Mouse (Mus musculus) E14TG2a.4 (cell line): Measurements from ENCODE around the gene Sh3bp5.

Experiments
- H3K27me3 ChIP-seq: 2 replicates; pipeline ENCODE4 v1.6.1; 2014; ENCODE audit warnings: low read length, control low read depth; ENCODE audit not compliant: insufficient read depth
- H3K36me3 ChIP-seq: 2 replicates; pipeline ENCODE4 v1.6.1; 2014; ENCODE audit warnings: low read length, control low read depth; ENCODE audit not compliant: insufficient read depth
- H3K4me1 ChIP-seq: replicated peaks from 2 replicates; pipeline ENCODE4 v1.6.1; 2014; ENCODE audit warnings: low read depth, low read length, control low read depth
- H3K4me3 ChIP-seq: replicated peaks from 2 replicates; pipeline ENCODE4 v1.5.1; 2014; ENCODE audit warnings: mild to moderate bottlenecking, low read length
- H3K9me3 ChIP-seq: 2 replicates; pipeline ENCODE4 v1.6.1; 2014; ENCODE audit warnings: low read length, control low read depth
- CTCF ChIP-seq: conservative IDR thresholded peaks from 2 replicates; pipeline ENCODE4 v1.5.1; 2014; ENCODE audit warnings: low read length
- NANOG ChIP-seq: IDR thresholded peaks from 2 replicates; pipeline ENCODE4 v1.6.1; 2014; ENCODE audit warnings: borderline replicate concordance, low read length, mixed read lengths
- POU5F1 ChIP-seq: IDR thresholded peaks from 2 replicates; pipeline ENCODE4 v1.6.1; 2014; ENCODE audit warnings: low read length, borderline replicate concordance

Gene Sh3bp5

DNA sequence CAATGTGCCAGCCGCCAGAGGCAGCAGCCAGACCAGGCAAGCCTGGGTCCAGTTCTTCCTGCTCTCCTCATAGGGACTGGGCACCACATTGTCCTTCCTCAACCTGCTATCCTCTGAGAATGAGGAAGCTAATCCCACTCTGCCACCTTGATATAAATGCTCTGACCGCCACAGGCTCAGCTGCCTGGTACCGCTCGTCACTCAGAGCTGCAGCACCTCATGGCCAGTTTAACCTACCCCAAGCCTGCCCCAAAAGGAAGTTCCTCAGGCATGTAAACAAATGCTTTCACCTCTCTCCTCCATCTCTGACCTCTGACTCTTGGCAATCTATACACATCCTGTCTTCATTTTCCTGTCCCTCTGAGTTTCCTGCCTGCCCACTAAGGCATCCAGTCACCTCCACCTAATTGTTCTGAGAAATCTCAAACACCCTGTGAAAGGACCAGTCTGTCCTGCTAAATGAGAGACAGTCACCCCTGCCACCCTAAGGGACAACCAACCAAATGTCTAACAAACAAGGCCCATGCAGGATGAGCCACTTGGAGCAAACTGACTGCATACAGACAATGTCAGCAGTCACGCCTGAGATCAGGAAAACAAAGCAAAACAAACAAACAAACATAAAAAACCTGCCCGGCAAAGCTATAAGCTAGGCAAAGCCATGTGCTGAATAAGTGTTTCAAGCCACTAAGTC is 27.8 kb downstream of the Sh3bp5 start:
- no peaks in the 10 kb centered on the region for H3K9me3 ChIP-seq
- no peaks in the 10 kb centered on the region for H3K36me3 ChIP-seq
- H3K4me3 ChIP-seq: no peak overlapping the region
- no peak for TF ChIP-seq CTCF
- no peak for TF ChIP-seq POU5F1
- TF ChIP-seq NANOG: no peak
- H3K4me1 ChIP-seq: peaks cover 25% of the 10 kb centered on the region
- peaks cover 16% of the 10 kb centered on the region for H3K27me3 ChIP-seq

DNA sequence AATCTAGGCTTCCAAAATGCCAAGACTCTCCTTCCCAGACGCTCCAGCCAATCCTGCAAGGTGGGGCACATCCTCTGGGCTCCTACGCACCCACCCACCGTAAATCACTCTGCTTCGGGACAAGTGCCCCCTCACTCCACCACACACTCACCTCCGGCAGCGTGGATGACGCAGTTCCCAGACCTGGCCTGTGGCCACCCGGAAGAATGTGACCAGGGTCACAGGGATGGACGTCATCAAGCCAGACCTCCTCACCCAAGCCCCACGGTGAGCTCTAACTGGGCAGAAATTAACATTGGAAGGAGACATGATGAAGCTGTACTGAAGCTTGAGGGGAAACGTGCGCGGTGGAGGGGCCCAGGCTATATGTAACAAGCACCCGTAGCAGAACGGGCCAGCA is 28.7 kb downstream of the Sh3bp5 start:
- no peaks in the 10 kb centered on the region for H3K36me3 ChIP-seq
- H3K4me1 ChIP-seq: peaks cover 17% of the 10 kb centered on the region
- H3K9me3 ChIP-seq: no peaks in the 10 kb centered on the region
- H3K27me3 ChIP-seq: peaks cover 22% of the 10 kb centered on the region
- no peak overlapping the region for H3K4me3 ChIP-seq
- TF ChIP-seq NANOG: no peak
- TF ChIP-seq POU5F1: no peak
- TF ChIP-seq CTCF: no peak

DNA sequence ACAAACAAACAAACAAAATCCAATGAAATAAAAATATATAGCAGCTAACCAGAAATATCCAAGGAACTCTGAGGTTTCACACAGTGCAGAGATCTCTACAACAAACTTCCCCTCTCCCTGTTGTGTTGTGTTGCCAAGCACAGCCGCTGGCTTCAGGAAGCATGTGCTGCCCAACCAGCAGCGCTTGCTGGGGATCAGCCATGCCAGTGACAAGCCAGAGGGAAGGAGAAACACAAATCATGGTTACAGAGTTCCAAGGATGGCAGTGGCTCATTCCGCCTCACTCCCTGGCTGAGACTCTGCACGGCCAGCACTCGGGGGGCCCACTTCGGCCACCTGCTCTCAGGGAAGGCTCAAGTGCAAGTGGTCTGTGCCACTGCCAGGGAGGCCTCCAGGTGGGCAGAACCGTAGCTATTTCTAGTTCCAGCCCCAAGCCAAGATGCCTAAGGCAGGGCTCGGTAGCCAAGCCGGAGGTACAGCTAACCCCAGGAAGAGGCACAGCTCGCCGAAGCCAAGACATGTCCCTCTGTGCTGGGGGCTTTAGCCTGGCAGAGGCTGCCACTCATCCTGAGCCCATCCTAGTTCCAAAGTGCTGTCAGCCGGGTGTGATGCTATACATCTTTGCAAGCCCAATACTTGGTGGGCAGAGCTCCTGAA is 29.6 kb downstream of the Sh3bp5 start:
- H3K36me3 ChIP-seq: no peaks in the 10 kb centered on the region
- H3K4me3 ChIP-seq: no peak overlapping the region
- peaks cover 17% of the 10 kb centered on the region for H3K27me3 ChIP-seq
- no peaks in the 10 kb centered on the region for H3K9me3 ChIP-seq
- TF ChIP-seq NANOG: no peak
- TF ChIP-seq POU5F1: no peak
- TF ChIP-seq CTCF: no peak
- H3K4me1 ChIP-seq: peaks cover 13% of the 10 kb centered on the region

DNA sequence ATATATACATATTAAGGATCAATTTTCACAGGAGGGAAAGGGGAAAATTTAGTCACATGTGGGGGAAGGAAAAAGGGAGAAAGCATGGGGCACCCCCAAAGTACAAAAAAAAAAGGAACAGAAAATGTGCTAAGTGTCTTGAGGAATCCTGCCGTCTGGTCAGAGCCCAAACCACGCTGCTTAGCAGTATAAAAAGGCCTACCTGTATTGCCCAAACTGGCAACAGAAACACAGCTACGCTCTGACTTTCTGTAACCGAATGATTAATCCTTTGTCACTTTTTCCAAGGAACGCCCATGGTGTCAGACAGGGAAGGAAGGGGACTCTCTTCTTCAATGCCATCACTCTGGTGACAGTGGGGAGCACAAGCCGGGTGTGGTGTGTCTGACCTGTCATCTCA is 30.2 kb downstream of the Sh3bp5 start:
- H3K4me3 ChIP-seq: no peak overlapping the region
- H3K9me3 ChIP-seq: no peaks in the 10 kb centered on the region
- peaks cover 13% of the 10 kb centered on the region for H3K4me1 ChIP-seq
- TF ChIP-seq CTCF: no peak
- TF ChIP-seq NANOG: no peak
- TF ChIP-seq POU5F1: no peak
- no peaks in the 10 kb centered on the region for H3K36me3 ChIP-seq
- H3K27me3 ChIP-seq: peaks cover 11% of the 10 kb centered on the region

DNA sequence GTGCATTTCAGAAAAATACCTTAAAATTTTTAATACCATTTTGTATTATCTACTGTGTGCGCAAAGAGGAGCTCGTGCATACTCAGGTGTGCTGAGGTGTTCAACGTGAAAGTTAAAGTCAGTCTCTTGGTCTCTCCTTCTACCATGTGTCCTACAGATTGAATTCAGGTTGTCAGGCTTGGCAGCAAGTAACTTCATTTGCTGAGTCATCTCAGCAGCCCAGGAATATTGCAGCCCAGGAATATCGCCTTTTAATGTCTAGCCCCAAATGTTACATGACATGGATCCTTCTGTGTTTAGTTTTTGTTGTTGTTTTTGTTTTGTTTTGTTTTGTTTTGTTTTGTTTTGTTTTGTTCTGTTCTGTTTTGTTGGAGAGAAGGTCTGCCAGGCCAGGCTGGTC is 31.2 kb downstream of the Sh3bp5 start:
- no peaks in the 10 kb centered on the region for H3K9me3 ChIP-seq
- no peak overlapping the region for H3K4me3 ChIP-seq
- no peak for TF ChIP-seq NANOG
- TF ChIP-seq CTCF: no peak
- TF ChIP-seq POU5F1: no peak
- H3K36me3 ChIP-seq: no peaks in the 10 kb centered on the region
- peaks cover 10% of the 10 kb centered on the region for H3K27me3 ChIP-seq
- peaks cover 13% of the 10 kb centered on the region for H3K4me1 ChIP-seq

DNA sequence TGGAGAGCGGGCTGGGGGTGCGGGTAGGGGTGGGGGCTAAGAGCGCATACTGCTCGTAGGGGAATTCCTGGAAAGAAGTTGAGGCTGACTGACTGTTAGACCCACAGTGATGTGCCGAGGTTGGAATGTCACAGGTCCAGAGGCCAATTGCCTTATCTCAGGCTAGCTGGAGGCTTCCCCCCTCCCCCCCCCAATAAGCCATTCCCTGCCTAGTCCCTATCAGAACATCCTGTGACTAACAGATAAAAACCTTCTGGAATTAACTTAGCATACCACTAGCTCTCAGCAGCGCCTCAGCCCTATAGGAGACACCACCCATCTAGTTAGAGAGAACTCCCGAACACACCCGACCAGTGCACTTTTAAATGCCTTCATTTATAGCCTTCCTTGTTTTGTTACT is 31.9 kb downstream of the Sh3bp5 start:
- 0 out of 2 replicates have a peak overlapping the region, but pooled peaks have one; percentile 4 for H3K4me3 ChIP-seq
- TF ChIP-seq POU5F1 (no peak), NANOG (no peak), CTCF (no peak)
- H3K9me3 ChIP-seq: no peaks in the 10 kb centered on the region
- peaks cover 10% of the 10 kb centered on the region for H3K27me3 ChIP-seq
- H3K36me3 ChIP-seq: no peaks in the 10 kb centered on the region
- H3K4me1 ChIP-seq: peaks cover 16% of the 10 kb centered on the region

DNA sequence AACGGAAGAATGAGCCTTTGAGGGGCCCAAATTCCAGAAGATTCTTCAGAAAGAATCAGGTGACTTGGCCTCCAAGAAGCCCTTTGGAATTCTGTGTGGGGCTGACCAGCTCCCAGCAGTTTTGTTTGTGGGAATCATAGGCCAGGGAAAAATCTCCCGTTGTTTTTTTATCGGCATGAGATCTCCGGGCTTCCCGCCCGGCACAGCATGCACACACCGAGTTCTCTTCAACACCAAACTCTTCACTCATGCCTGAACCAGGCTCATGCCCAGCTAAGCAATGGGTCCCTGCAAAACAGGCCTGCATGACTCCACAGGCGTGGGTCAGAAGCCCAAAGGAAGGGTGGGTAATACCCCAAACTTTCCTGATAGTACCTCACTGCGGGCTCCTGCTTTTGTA is 32.3 kb downstream of the Sh3bp5 start:
- peaks cover 10% of the 10 kb centered on the region for H3K27me3 ChIP-seq
- H3K9me3 ChIP-seq: no peaks in the 10 kb centered on the region
- no peaks in the 10 kb centered on the region for H3K36me3 ChIP-seq
- TF ChIP-seq NANOG (no peak), CTCF (no peak), POU5F1 (no peak)
- H3K4me1 ChIP-seq: peaks cover 21% of the 10 kb centered on the region
- 0 out of 2 replicates have a peak overlapping the region, but pooled peaks have one; percentile 4 for H3K4me3 ChIP-seq

DNA sequence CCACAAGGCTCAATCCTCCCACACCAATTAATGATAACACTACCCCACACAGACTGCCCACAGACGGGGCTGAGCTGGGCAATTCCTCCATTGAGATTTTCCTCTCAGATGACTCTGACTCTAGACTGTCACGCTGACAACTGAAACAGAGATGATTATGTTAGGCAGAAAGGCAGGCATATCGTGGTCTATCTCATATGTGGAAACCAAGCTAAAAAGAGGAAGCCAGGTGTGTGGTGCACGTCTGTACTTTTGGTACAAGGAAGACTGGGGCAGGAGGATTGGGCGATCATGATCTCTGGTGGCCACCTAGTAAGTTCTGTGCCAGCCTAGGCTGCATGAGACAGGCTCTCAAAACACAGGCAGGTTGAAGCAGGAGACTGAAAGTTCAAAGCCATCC is 33.2 kb downstream of the Sh3bp5 start:
- no peaks in the 10 kb centered on the region for H3K36me3 ChIP-seq
- TF ChIP-seq CTCF: no peak
- TF ChIP-seq POU5F1: no peak
- TF ChIP-seq NANOG: no peak
- no peak overlapping the region for H3K4me3 ChIP-seq
- H3K9me3 ChIP-seq: no peaks in the 10 kb centered on the region
- peaks cover 10% of the 10 kb centered on the region for H3K27me3 ChIP-seq
- peaks cover 22% of the 10 kb centered on the region for H3K4me1 ChIP-seq

DNA sequence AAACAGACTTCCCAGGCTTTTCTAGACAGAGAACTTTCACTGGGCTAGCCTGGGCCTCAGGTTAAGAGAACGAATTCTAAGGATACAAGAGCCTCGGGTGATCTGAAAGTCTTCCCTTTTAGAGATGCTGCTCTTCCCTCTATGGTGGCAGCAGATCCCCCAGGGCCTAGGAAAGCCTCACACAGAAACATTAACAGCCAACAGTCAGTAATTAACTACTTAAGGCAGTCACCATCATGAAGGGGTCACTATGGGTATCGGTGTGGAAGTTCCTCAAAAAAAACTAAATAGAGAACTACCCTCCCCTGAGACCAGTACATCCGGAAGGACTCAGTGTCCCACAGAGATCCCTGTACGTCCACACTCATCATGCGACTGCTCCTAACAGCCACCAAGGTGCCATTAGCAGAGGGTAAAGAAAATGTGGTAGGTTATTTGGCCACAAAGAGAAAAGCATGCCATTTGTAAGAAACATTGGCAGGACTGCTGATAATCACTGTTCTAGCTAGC is 33.9 kb downstream of the Sh3bp5 start:
- Histone ChIP-seq H3K4me3 (no peak overlapping the region), H3K36me3 (no peaks in the 10 kb centered on the region), H3K9me3 (no peaks in the 10 kb centered on the region), H3K4me1 (peaks cover 19% of the 10 kb centered on the region), H3K27me3 (peaks cover 10% of the 10 kb centered on the region)
- TF ChIP-seq NANOG (no peak), POU5F1 (no peak), CTCF (no peak)
